Mouse (Mus musculus) inflammation-experienced regulatory T-cells, adult 6 months (primary cell): Measurements from ENCODE around the gene Ntn5. TPM values are rescaled to one million over a fixed set of nuclear protein-coding genes. Genes with fewer than 3 reads are reported as not detected.

Experiments
- ATAC-seq: one replicate; pipeline ENCODE4 v1.8.0; 2017
- polyA plus RNA-seq, 3 experiments: library from polyadenylated mRNA; unstranded; fragments of 100-300 nt; shearing (Covaris generic); gene quantifications; one replicate each; pipeline ENCODE4 v1.2.1; 2017

Ntn5 gene
- polyA plus RNA-seq, 3 experiments from 2014 or later, result not detected

DNA sequence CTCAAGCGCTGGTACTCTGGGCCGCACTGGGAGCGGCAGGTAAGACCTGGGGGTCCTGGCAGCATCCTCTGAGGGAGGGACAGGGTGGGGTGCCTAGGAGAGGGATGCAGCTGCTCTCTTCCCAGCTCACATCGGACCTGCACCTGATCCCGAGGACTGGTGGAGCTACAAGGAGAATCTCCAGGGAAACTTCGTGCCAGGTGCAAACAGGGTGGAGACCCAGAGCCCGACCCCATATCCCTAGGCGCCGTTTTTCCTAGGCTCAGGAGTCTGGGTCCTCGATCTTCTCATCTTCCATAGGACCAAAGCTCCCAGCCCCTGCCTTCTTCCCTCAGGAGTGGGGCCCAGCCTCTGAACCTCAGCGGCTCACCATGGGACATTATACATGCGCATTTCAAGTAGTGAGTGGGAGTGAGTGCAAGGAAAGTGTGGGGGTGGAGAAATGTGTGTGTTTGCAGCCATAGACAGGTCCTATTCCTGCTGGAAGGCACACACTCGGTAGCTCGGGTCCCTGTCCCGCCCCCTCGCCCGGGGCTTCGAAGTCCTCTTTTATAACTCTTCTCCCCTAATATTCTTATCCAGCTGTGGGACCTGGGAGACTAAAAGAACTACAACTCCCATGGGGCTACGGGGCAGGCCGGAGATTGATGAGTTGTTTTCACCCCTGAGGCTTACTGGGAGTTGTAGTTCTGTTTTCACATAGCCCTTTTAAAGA, 16.6 kb downstream of the Ntn5 start:
- ATAC-seq, result peak; percentile 26

DNA sequence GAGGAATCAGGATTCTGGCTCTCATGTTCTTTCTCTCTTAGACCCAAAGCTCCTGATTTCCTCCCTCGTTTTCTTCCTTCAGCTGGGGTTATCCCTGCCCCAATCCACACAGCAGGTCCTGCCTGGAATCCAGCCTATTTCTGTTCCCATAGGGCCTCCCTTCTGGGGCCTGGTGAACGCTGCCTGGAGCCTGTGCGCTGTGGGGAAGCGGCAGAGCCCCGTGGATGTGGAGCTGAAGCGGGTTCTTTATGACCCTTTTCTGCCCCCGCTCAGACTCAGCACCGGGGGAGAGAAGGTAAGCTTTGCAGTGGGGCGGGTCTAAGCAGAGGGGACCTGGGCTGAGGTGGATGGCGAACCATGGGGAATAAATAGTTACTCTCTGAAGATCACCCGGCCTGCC, 17.2 kb downstream of the Ntn5 start:
- no peak for ATAC-seq

GRCm38 (mm10) chr7:45701607-45702006, 17.8 kb downstream of the Ntn5 start:
- no peak for ATAC-seq

GRCm38 (mm10) chr7:45702316-45702715, 18.5 kb downstream of the Ntn5 start:
- no peak for ATAC-seq

- ATAC-seq, result no peak
These were observed 19.1 kb downstream of the Ntn5 start for GRCm38 (mm10) chr7:45702809-45703520.

- no peak for ATAC-seq
These were observed 19.8 kb downstream of the Ntn5 start for GRCm38 (mm10) chr7:45703521-45704033.

- ATAC-seq, result peak; percentile 7
These were observed 20.3 kb downstream of the Ntn5 start for GRCm38 (mm10) chr7:45704046-45704559.

DNA sequence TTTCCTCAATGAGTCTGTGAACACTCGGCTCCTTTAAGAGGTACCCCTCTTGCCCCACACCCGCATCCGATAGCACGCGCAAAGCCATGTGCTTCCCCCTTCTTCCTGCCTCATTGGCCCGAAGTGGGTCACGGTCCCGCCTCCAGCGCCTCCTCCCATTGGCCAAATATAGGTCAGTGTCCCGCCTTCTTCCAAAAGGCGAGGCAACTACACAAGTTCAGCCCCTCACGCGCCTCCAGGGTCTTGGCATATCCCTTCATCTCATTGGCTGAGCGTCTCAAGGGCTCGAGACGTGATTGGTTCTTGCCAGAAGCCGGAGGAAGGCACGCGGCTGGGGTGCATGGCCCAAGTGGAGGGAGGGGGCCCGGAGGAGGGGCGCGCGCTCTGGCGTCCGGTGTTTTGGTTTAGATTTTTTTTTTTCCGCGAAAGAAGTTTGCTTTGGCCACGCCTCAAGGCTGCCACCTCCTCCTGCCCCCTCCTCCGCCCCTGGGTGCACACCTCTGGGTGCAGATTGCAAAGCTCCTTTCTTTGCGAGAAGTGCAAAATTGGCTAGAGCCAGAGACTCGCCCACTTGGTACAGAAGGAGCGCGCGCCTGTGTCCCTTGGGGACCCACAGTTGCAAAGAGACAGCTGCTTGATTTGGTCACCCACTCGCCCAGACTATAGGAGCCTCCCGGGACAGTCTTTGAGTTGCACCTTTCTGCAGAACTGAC, 21.1 kb downstream of the Ntn5 start, which contains the start of gene Dbp:
Dbp (plus strand) TSS at position 359 of the 713 bp plus-strand sequence.
- ATAC-seq, result peak; percentile 82

DNA sequence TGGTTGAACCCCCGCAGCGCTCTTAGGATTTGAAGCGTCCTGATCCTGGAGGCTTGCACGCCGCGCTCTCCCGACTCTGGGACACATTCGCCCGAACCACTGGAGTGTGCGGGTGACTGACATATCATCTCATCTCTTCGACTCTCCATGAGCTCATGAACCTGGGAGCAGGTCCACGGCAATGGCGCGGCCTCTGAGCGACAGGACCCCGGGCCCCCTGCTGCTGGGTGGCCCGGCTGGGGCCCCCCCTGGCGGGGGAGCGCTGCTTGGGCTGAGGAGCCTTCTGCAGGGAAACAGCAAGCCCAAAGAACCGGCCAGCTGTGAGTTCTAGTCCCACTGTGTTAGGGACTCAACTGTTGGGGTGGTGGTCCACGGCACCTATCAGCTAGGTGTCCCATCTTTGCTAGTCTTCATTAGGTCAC, 21.6 kb downstream of the Ntn5 start:
- no peak for ATAC-seq

DNA sequence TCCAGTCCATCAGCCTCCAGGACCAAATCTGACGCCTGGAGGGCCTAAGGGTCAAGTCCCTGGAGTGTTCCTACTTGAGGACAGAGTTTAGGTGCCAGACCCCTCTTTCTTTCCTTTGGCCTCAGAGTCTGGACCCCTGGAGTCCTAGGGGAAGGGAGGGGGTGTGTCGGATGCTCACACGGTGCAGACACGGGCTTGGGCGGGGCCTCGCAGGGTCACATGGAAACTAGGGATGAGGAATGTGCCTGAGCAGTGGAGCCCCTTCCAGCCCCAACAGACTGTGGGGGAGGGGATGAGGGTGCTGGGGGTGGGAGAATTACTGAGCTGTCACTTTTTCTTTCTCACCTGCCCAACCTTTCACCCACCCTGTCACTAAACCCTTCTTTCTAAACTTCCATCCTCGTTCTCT, 22.1 kb downstream of the Ntn5 start:
- ATAC-seq, result no peak

DNA sequence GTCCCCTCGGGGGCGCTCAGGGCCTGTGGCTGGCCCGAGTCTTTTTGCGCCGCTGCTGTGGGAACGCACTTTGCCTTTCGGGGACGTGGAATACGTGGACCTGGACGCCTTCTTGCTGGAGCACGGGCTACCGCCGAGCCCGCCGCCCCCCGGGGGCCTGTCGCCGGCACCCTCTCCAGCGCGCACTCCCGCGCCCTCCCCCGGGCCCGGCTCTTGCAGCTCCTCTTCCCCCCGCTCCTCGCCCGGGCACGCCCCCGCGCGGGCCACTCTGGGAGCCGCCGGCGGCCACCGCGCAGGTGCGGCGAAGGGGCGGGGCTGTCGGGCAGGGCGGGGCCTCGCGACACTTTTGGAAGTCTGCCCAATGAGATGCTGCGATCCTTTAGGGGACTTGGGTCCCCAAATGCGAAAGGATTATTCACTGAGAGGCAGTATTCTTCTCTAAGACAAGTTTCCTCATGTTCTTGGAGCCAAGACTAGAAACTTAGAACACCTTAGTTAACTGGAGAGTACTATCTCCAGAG, 23.0 kb downstream of the Ntn5 start:
- ATAC-seq, result peak; percentile 7

- peak; percentile 14 for ATAC-seq
These were observed 23.6 kb downstream of the Ntn5 start for GRCm38 (mm10) chr7:45707375-45707967.

GRCm38 (mm10) chr7:45708221-45708761, 24.5 kb downstream of the Ntn5 start:
- no peak for ATAC-seq

DNA sequence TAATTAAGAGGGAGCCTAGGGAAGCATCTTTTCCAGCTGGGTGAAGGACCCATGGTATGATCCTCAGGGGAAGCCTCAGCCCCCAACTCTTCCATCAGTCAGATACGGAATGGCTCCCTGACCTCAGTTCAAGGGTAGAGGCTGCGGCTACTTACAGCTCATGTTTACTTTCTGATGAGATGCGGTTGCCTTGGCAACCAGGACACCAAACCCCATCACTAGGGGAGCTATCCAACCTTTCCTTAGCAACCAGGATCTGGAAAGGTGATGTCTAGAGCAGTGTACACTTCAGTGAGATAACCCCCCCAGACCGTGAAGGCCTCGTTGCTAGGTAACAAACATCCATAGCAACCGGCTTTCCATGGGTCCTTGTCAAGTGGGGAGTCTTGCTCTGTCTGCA, 25.2 kb downstream of the Ntn5 start:
- no peak for ATAC-seq

DNA sequence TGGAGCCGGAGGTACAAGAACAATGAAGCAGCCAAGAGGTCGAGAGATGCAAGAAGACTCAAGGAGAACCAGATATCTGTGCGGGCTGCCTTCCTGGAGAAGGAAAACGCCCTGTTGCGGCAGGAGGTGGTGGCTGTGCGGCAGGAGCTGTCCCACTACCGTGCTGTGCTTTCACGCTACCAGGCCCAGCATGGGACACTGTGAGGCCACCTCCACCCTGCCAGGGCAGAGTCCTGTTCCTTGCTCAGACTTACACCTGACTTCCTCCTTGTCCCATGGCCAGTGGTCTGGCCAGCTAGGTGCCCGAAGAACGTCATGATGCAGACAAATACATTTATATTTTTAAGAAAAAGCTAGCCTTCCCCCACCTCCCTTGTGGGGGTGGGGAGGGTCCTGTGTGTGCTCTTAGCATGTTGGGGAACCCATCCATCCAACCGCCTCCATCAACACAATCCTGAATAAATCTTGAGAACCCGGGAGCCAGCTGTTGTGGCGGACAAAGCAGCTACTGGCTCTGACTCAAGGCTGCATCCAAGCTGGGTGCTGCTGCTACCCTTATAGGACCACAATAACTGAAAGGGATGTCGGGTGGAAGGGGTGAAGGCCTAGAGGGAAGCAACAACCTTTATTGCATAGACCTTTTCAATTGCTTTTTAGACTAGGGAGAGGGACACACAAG, 26.0 kb downstream of the Ntn5 start:
- ATAC-seq, result no peak

GRCm38 (mm10) chr7:45710477-45711191, 26.8 kb downstream of the Ntn5 start:
- no peak for ATAC-seq

- ATAC-seq, result no peak
These were observed 27.6 kb downstream of the Ntn5 start for GRCm38 (mm10) chr7:45711316-45712021.

- no peak for ATAC-seq
These were observed 28.4 kb downstream of the Ntn5 start for GRCm38 (mm10) chr7:45712022-45712757.

DNA sequence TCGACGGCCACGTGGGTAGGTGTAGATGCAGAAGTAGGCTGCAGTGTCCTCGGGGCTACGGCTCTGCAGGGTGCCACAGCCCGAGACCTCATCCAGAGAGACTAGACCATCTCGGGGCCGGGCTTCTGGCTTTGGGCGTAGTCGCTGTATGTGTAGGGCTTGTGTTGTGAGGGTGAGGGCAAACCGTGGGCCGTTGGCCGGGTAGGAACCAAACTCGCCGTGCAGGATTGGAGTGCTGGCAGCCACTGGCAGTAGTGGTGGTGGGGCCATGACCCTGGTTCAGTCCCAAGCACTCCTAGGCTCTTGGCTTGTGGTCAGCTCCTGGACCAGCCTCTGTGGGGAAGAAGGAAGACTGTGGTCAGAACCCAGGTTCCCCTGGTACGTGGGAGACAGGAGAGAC, 29.6 kb downstream of the Ntn5 start:
- no peak for ATAC-seq
